Mouse (Mus musculus): ENCODE measurements around the gene Foxo6.

DNA sequence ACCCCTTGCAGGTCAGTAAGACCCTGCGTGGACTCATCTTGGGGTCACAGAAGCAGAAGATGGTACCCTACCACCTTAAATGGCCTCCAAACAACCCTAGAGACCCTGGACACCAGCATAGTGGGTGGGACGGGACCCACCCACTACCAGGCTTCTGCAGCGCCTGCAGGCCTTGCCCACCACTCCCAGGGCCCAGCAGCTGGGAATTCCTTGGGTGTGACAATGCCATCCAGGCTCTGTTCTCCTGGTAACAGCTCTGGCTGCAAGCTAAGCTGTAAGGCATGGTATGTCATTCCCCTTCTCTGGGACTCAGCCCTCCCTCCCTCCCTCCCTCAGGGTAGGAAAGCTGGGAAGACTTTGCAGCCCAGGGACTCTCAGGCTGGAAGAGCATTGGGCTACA is 58.5 kb downstream of the Foxo6 start:
- TF ChIP-seq CTCF (IDR thresholded peaks at IDR 0.05; ENCODE audit: low read depth): no peak
- no peak for TF ChIP-seq EP300 (optimal IDR thresholded peaks at IDR 0.05)
